Mouse (Mus musculus) retina, embryonic 14.5 days (tissue): ENCODE results near the gene Psmc6.

Experiments used
- DNase-seq: peaks from one replicate; pipeline ENCODE4 v3.0.0-alpha.2; 2015; ENCODE audit warnings: low spot score

The Psmc6 gene

GRCm38 (mm10) chr14:45329589-45330181 lies at the start of gene Psmc6:
Gene Psmc6 (plus strand): TSS chr14:45329788.
- DNase-seq: peak; percentile 97

- DNase-seq: no peak
Measured at GRCm38 (mm10) chr14:45282066-45282465, 47.5 kb upstream of the Psmc6 start.

- no peak for DNase-seq
Measured at GRCm38 (mm10) chr14:45291608-45292007, 38.0 kb upstream of the Psmc6 start.

- no peak for DNase-seq
Measured at GRCm38 (mm10) chr14:45303939-45304338, 25.6 kb upstream of the Psmc6 start.

GRCm38 (mm10) chr14:45304389-45304788 lies 25.2 kb upstream of the Psmc6 start:
- no peak for DNase-seq

GRCm38 (mm10) chr14:45305852-45306251 lies 23.7 kb upstream of the Psmc6 start:
- DNase-seq: no peak

GRCm38 (mm10) chr14:45307630-45308328 lies 21.8 kb upstream of the Psmc6 start:
- no peak for DNase-seq

- no peak for DNase-seq
Measured at GRCm38 (mm10) chr14:45309646-45310045, 19.9 kb upstream of the Psmc6 start.

- no peak for DNase-seq
Measured at GRCm38 (mm10) chr14:45310101-45310500, 19.5 kb upstream of the Psmc6 start.

- DNase-seq: no peak
Measured at GRCm38 (mm10) chr14:45316927-45317326, 12.7 kb upstream of the Psmc6 start.

- DNase-seq: no peak
Measured at GRCm38 (mm10) chr14:45317921-45318411, 11.6 kb upstream of the Psmc6 start.

GRCm38 (mm10) chr14:45318426-45319236 lies 11.0 kb upstream of the Psmc6 start, which contains the start of gene Ero1l:
Gene Ero1l (minus strand): TSS chr14:45318771.
- DNase-seq: peak; percentile 84

GRCm38 (mm10) chr14:45319237-45319610 lies 10.4 kb upstream of the Psmc6 start:
- DNase-seq: no peak

GRCm38 (mm10) chr14:45320111-45320510 lies 9.5 kb upstream of the Psmc6 start:
- no peak for DNase-seq

- DNase-seq: no peak
Measured at GRCm38 (mm10) chr14:45321067-45321466, 8.5 kb upstream of the Psmc6 start.

GRCm38 (mm10) chr14:45321622-45322021 lies 8.0 kb upstream of the Psmc6 start:
- no peak for DNase-seq

GRCm38 (mm10) chr14:45322450-45322849 lies 7.1 kb upstream of the Psmc6 start:
- no peak for DNase-seq

GRCm38 (mm10) chr14:45323320-45323719 lies 6.3 kb upstream of the Psmc6 start:
- no peak for DNase-seq

GRCm38 (mm10) chr14:45325471-45325870 lies 4.1 kb upstream of the Psmc6 start:
- peak; percentile 25 for DNase-seq

GRCm38 (mm10) chr14:45328072-45328713 lies 1.4 kb upstream of the Psmc6 start:
- no peak for DNase-seq

GRCm38 (mm10) chr14:45329018-45329588 lies 485 bp upstream of the Psmc6 start:
- peak; percentile 52 for DNase-seq
